In genomic region chr10:21829062-21829731, GRCm38 (mm10) we compare ENCODE assay signal across 9 mouse cellular contexts. TPM values are rescaled to one million over a fixed set of nuclear protein-coding genes. Genes with fewer than 3 reads are reported as not detected.
DNase-seq lines count a peak whose midpoint lies in the region; ATAC-seq lines count a peak whose summit lies in the region.
"Had no signal": no experiment of that assay in that cellular context is flagged by ENCODE, and none has a peak within 500 bp of the region (broad histone marks: within the 10 kb centered on the region; RNA-seq: fewer than 3 reads in every experiment).

No protein-coding gene starts in this region.

- no peaks in the 10 kb centered on the region for H3K36me3 ChIP-seq in heart, embryonic 11.5 days (ENCODE audit: control insufficient read depth, insufficient read depth, low read length)
- no peaks in the 10 kb centered on the region for H3K36me3 ChIP-seq in hindbrain, embryonic 10.5 days
- H3K36me3 ChIP-seq in midbrain, embryonic 16.5 days (ENCODE audit: control insufficient read depth, insufficient read depth, low read length), result no peaks in the 10 kb centered on the region

- H3K27ac ChIP-seq in heart, embryonic 11.5 days (ENCODE audit: low read depth, low read length), result no peak overlapping the region
- peak overlapping the region; percentile 74 for H3K27ac ChIP-seq in hindbrain, embryonic 10.5 days
- no peak overlapping the region for H3K27ac ChIP-seq in midbrain, embryonic 16.5 days (ENCODE audit: low read length)

- no peak overlapping the region for H3K9ac ChIP-seq in heart, embryonic 11.5 days (ENCODE audit: low read depth, low read length)
- no peak overlapping the region for H3K9ac ChIP-seq in midbrain, embryonic 16.5 days (ENCODE audit: low read depth, low read length)

- 57% methylated on average over 11 of the region's 11 CpGs for WGBS in heart, embryonic 11.5 days (ENCODE audit: insufficient replicate concordance)
- 28% methylated on average over 11 of the region's 11 CpGs for WGBS in hindbrain, embryonic 10.5 days
- 23% methylated on average over 11 of the region's 11 CpGs for WGBS in midbrain, embryonic 16.5 days

- H3K27me3 ChIP-seq in heart, embryonic 11.5 days (ENCODE audit: control insufficient read depth, insufficient read depth, low read length), result no peaks in the 10 kb centered on the region
- no peaks in the 10 kb centered on the region for H3K27me3 ChIP-seq in hindbrain, embryonic 10.5 days (ENCODE audit: insufficient read depth, poor library complexity, severe bottlenecking)
- H3K27me3 ChIP-seq in midbrain, embryonic 16.5 days (ENCODE audit: control insufficient read depth, insufficient read depth, low read depth, low read length), result no peaks in the 10 kb centered on the region

- no peak overlapping the region for H3K4me3 ChIP-seq in heart, embryonic 11.5 days (ENCODE audit: low read depth, low read length)
- H3K4me3 ChIP-seq in hindbrain, embryonic 10.5 days, result no peak overlapping the region
- no peak overlapping the region for H3K4me3 ChIP-seq in midbrain, embryonic 16.5 days (ENCODE audit: low read depth, low read length)

- H3K9me3 ChIP-seq in heart, embryonic 11.5 days (replicated peaks; ENCODE audit: control insufficient read depth, low read length), result no peaks in the 10 kb centered on the region
- no peaks in the 10 kb centered on the region for H3K9me3 ChIP-seq in hindbrain, embryonic 10.5 days
- no peaks in the 10 kb centered on the region for H3K9me3 ChIP-seq in midbrain, embryonic 16.5 days (replicated peaks; ENCODE audit: control insufficient read depth, low read length, poor library complexity, severe bottlenecking)

- DNase-seq in heart, adult 11 months, result peak; percentile 87
- peak; percentile 76 for DNase-seq in adrenal gland, adult 8-10 months
- DNase-seq in hindbrain, embryonic 10.5 days (ENCODE audit: low spot score), result peak; percentile 44
- DNase-seq in testis, postnatal 14 days (ENCODE audit: low spot score), result no peak
- no peak for DNase-seq in right cerebral cortex, postnatal 25 days
- no peak for DNase-seq in MN1 (ENCODE audit: low spot score)
- DNase-seq: cerebellum, adult 11 months had no signal

- ATAC-seq in heart, embryonic 11.5 days (replicated peaks; ENCODE audit: insufficient number of reproducible peaks, low FRiP score, low TSS enrichment), result no peak
- ATAC-seq in midbrain, embryonic 16.5 days, result peak; percentile 50

- no peak overlapping the region for H3K4me2 ChIP-seq in heart, embryonic 11.5 days
- no peak overlapping the region for H3K4me2 ChIP-seq in midbrain, embryonic 16.5 days (ENCODE audit: low read length)

- H3K4me1 ChIP-seq in heart, embryonic 11.5 days (ENCODE audit: control insufficient read depth, insufficient read depth, low read length), result peaks cover 2% of the 10 kb centered on the region; the same call in 1 of the 2 replicates
- peaks cover 25% of the 10 kb centered on the region for H3K4me1 ChIP-seq in hindbrain, embryonic 10.5 days (replicated peaks)
- H3K4me1 ChIP-seq in midbrain, embryonic 16.5 days (ENCODE audit: control insufficient read depth, insufficient read depth, low read length), result peaks cover 9% of the 10 kb centered on the region; the same call in 1 of the 2 replicates

RNA-seq across cellular contexts. Expression of gene Sgk1, which starts 52.8 kb away (rescaled TPM):
- 22.2 and 26.7 TPM in 2 replicates for polyA plus RNA-seq in heart, embryonic 11.5 days (2014; fragmentation: Nextera tagmentation; extraction: Ambion mirVana)
- total RNA-seq in adrenal gland, adult 8-10 months (2022), result 100 to 1,000 TPM in 3 of 4 experiments, 10 to 100 TPM in 1; 86.0 to 164 (median 138) TPM
- 15.0 and 18.1 TPM in 2 replicates for polyA plus RNA-seq in hindbrain, embryonic 10.5 days (2016; fragmentation: Nextera tagmentation; extraction: Ambion mirVana)
- polyA plus RNA-seq in midbrain, embryonic 16.5 days (2015; fragmentation: Nextera tagmentation; extraction: Ambion mirVana), result 47.9 and 53.4 TPM in 2 replicates

Comparison
In these comparisons a context has a peak if more than half of its experiments do, and no peak if none do; other contexts are left out.
1. DNase-seq: peak in heart, adult 11 months (single experiment), adrenal gland, adult 8-10 months (single experiment) and hindbrain, embryonic 10.5 days (single experiment); none in testis, postnatal 14 days (single experiment), right cerebral cortex, postnatal 25 days (single experiment) and MN1 (single experiment).